Mouse (Mus musculus) cortical plate, adult 2 months (tissue): Measurements from ENCODE around the gene Il17ra.

Experiments
- CTCF ChIP-seq: fragments of 200-500 bp; IDR thresholded peaks from 2 replicates; pipeline ENCODE4 v1.5.1; 2011; ENCODE audit warnings: mild to moderate bottlenecking, control low read depth, low read length; ENCODE audit not compliant: insufficient read depth; ENCODE audit errors: extremely low read depth
- POLR2A ChIP-seq: fragments of 200-500 bp; IDR thresholded peaks from 2 replicates; pipeline ENCODE4 v1.6.1; 2011; ENCODE audit warnings: mild to moderate bottlenecking, low read length, control low read depth; ENCODE audit not compliant: insufficient read depth; ENCODE audit errors: extremely low read depth

- TF ChIP-seq CTCF: no peak
- no peak for TF ChIP-seq POLR2A
Measured at GRCm38 (mm10) chr6:120453103-120453445, 10.0 kb upstream of the Il17ra start.
